Mouse (Mus musculus): Measurements from ENCODE around the gene Zfp84.

The Zfp84 gene

GRCm38 (mm10) chr7:29815910-29816429 is 47.6 kb downstream of the Zfp84 start, which contains the start of gene Zfp790:
TSS of gene Zfp790 (plus strand) at chr7:29816114.
- DNase-seq (ENCODE audit: low spot score in 2 of 2): peak; percentile 83 to 84

DNA sequence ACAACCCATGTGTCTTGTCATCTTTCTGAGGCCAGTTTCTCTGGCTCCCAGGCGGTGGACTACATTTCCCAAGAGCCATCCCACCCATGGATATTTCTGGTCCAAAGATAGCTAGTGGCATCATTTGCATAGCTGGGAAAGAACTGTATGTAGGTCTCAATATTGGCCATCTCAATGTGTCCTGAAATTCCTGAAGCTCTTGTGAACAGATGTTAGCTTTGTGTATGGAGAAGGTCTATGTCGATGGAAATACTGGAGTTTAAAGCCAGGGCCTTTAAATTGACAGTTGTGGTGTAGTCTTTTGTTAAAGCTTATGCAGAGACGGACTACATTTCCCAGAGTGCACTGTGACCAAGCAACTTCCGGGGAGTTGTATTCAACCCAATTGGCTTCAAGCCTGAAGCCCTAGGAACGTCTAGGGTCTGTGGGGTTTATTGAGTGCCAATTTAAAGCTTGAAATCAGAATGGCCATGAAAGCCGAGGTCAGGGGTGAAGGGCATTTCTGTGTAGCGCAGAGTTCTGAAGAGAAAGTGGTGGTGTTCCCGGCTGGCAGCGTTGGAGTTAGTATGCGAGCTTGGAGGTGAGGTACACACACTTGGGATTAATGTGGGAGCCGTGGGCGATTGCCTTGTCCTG is 50.4 kb downstream of the Zfp84 start:
- DNase-seq (ENCODE audit: low spot score in 2 of 2): peak in 1 of 2 experiments; percentile 38

DNA sequence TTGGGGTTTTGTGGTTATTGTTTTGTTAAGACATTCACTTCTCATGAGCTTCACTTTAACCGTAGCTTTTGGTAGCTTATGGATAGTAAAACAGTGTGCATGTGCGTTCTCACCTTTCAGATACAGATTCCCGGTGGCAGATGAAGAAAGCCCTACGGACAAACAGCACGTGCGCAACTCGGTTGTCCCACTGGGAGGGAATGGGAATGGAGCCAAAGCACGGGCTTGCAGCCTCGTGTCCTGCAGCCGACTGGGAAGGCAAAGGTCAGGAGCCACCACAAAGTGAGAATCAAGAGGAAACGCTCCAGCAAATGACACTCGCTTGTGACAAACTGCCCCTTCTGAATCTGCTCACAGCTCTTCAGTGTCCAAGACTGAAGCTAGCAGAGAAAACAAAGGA is 59.6 kb downstream of the Zfp84 start:
- no peak for DNase-seq (ENCODE audit: low spot score in 2 of 2)
